Mouse (Mus musculus): ENCODE measurements at regions not wholly inside any gene's neighbourhood (a gene's known extent, or its start where the extent isn't known, plus 50 kb on each side); places are given as distances from the start of the nearest gene placed in this dataset.
A peak's percentile ranks its signal among the peaks of the same experiment; 100 is the strongest.

GRCm38 (mm10) chr15:88451241-88451640 is 148.9 kb upstream of the Zdhhc25 start:
- H3K36me3 ChIP-seq (ENCODE audit: control insufficient read depth in 1 of 2, insufficient read depth in 2 of 2, low read length in 2 of 2): no peaks in the 10 kb centered on the region
- no peak for TF ChIP-seq ETS1 (IDR thresholded peaks at IDR 0.05; ENCODE audit: low read depth, low read length)
- TF ChIP-seq MAZ (IDR thresholded peaks at IDR 0.05; ENCODE audit: low read depth, low read length): no peak
- TF ChIP-seq EP300 (IDR thresholded peaks at IDR 0.05; ENCODE audit: low read depth in 1 of 2, low read length in 2 of 2): no peak
- H3K27ac ChIP-seq (ENCODE audit: control insufficient read depth, low read depth, low read length): no peak overlapping the region
- no peaks in the 10 kb centered on the region for H3K27me3 ChIP-seq (ENCODE audit: control insufficient read depth in 1 of 2, insufficient read depth in 2 of 2, low read length in 2 of 2)
- H3K4me1 ChIP-seq (ENCODE audit: control insufficient read depth in 1 of 2, insufficient read depth in 2 of 2, low read length in 2 of 2): no peaks in the 10 kb centered on the region
- no peaks in the 10 kb centered on the region for H3K79me2 ChIP-seq (ENCODE audit: control insufficient read depth, insufficient read depth, low read length, poor library complexity)
- H3K4me3 ChIP-seq (ENCODE audit: control insufficient read depth in 1 of 2, insufficient read depth in 1 of 2, low read depth in 2 of 2, low read length in 2 of 2): no peak overlapping the region
- H3K9me3 ChIP-seq (replicated peaks; ENCODE audit: insufficient read depth, low read length): no peaks in the 10 kb centered on the region
- DNase-seq (ENCODE audit: low read depth, low spot score): no peak
- H3K9ac ChIP-seq (ENCODE audit: control insufficient read depth, low read depth, low read length, poor library complexity, severe bottlenecking): no peak overlapping the region

GRCm38 (mm10) chr15:88468107-88468506 is 132.0 kb upstream of the Zdhhc25 start:
- DNase-seq (ENCODE audit: low read depth, low spot score): no peak
- Histone ChIP-seq H3K4me1 (ENCODE audit: control insufficient read depth in 1 of 2, insufficient read depth in 2 of 2, low read length in 2 of 2) (no peaks in the 10 kb centered on the region), H3K9me3 (replicated peaks; ENCODE audit: insufficient read depth, low read length) (no peaks in the 10 kb centered on the region), H3K36me3 (ENCODE audit: control insufficient read depth in 1 of 2, insufficient read depth in 2 of 2, low read length in 2 of 2) (no peaks in the 10 kb centered on the region), H3K79me2 (ENCODE audit: control insufficient read depth, insufficient read depth, low read length, poor library complexity) (no peaks in the 10 kb centered on the region), H3K9ac (ENCODE audit: control insufficient read depth, low read depth, low read length, poor library complexity, severe bottlenecking) (no peak overlapping the region), H3K27me3 (ENCODE audit: control insufficient read depth in 1 of 2, insufficient read depth in 2 of 2, low read length in 2 of 2) (no peaks in the 10 kb centered on the region), H3K27ac (ENCODE audit: control insufficient read depth, low read depth, low read length) (no peak overlapping the region), H3K4me3 (ENCODE audit: control insufficient read depth in 1 of 2, insufficient read depth in 1 of 2, low read depth in 2 of 2, low read length in 2 of 2) (no peak overlapping the region)
- TF ChIP-seq TBP (IDR thresholded peaks at IDR 0.05; ENCODE audit: low read depth, low read length) (no peak), GATA1 (IDR thresholded peaks at IDR 0.05; ENCODE audit: low read depth, low read length) (no peak), ZMIZ1 (IDR thresholded peaks at IDR 0.05; ENCODE audit: low read depth, low read length) (no peak), NELFE (IDR thresholded peaks at IDR 0.05; ENCODE audit: low read depth, low read length) (no peak), MYB (IDR thresholded peaks at IDR 0.05; ENCODE audit: low read depth, low read length) (no peak), POLR2A (IDR thresholded peaks at IDR 0.05; ENCODE audit: control insufficient read depth in 1 of 2, insufficient read depth in 1 of 2, low read depth in 1 of 2, low read length in 2 of 2, poor library complexity in 1 of 2) (no peak), CTCF (IDR thresholded peaks at IDR 0.05 in 2 of 3, conservative IDR thresholded peaks at IDR 0.05 in 1 of 3; ENCODE audit: control insufficient read depth in 1 of 3, insufficient read depth in 1 of 3, low read depth in 2 of 3, low read length in 3 of 3, poor library complexity in 1 of 3, severe bottlenecking in 1 of 3) (no peak), TAL1 (IDR thresholded peaks at IDR 0.05; ENCODE audit: low read length) (no peak), HCFC1 (IDR thresholded peaks at IDR 0.05; ENCODE audit: low read depth, low read length) (no peak)

GRCm38 (mm10) chr15:88468810-88469209 is 131.3 kb upstream of the Zdhhc25 start:
- TF ChIP-seq ELF1 (IDR thresholded peaks at IDR 0.05; ENCODE audit: low read depth, low read length): no peak
- no peak for TF ChIP-seq CHD2 (IDR thresholded peaks at IDR 0.05; ENCODE audit: low read length)
- peak in 1 of 3 experiments; percentile 28; a peak in 2 of 6 replicates for TF ChIP-seq CTCF (IDR thresholded peaks at IDR 0.05 in 2 of 3, conservative IDR thresholded peaks at IDR 0.05 in 1 of 3; ENCODE audit: control insufficient read depth in 1 of 3, insufficient read depth in 1 of 3, low read depth in 2 of 3, low read length in 3 of 3, poor library complexity in 1 of 3, severe bottlenecking in 1 of 3)
- TF ChIP-seq UBTF (IDR thresholded peaks at IDR 0.05; ENCODE audit: borderline replicate concordance, insufficient read depth, low read depth, low read length): no peak
- no peak for TF ChIP-seq BHLHE40 (IDR thresholded peaks at IDR 0.05; ENCODE audit: borderline replicate concordance, low read depth, low read length)
- TF ChIP-seq HCFC1 (IDR thresholded peaks at IDR 0.05; ENCODE audit: low read depth, low read length): no peak
- no peak for TF ChIP-seq MXI1 (IDR thresholded peaks at IDR 0.05; ENCODE audit: low read depth, low read length)
- no peak for TF ChIP-seq EP300 (IDR thresholded peaks at IDR 0.05; ENCODE audit: low read depth in 1 of 2, low read length in 2 of 2)
- no peak for TF ChIP-seq POLR2AphosphoS5 (IDR thresholded peaks at IDR 0.05; ENCODE audit: borderline replicate concordance, low read depth, low read length)
- no peak for TF ChIP-seq SMC3 (IDR thresholded peaks at IDR 0.05; ENCODE audit: low read depth, low read length)
- TF ChIP-seq MAZ (IDR thresholded peaks at IDR 0.05; ENCODE audit: low read depth, low read length): no peak
- peak; percentile 5; the same call in 1 of the 2 replicates for TF ChIP-seq RAD21 (IDR thresholded peaks at IDR 0.05; ENCODE audit: low read depth, low read length)
- no peak for TF ChIP-seq ETS1 (IDR thresholded peaks at IDR 0.05; ENCODE audit: low read depth, low read length)
- TF ChIP-seq MYB (IDR thresholded peaks at IDR 0.05; ENCODE audit: low read depth, low read length): no peak
- no peak for TF ChIP-seq JUND (IDR thresholded peaks at IDR 0.05; ENCODE audit: low read depth, low read length)
- no peak for TF ChIP-seq MAX (IDR thresholded peaks at IDR 0.05; ENCODE audit: low read length)
- Histone ChIP-seq H3K27ac (ENCODE audit: control insufficient read depth, low read depth, low read length) (no peak overlapping the region), H3K79me2 (ENCODE audit: control insufficient read depth, insufficient read depth, low read length, poor library complexity) (no peaks in the 10 kb centered on the region), H3K4me1 (ENCODE audit: control insufficient read depth in 1 of 2, insufficient read depth in 2 of 2, low read length in 2 of 2) (no peaks in the 10 kb centered on the region), H3K36me3 (ENCODE audit: control insufficient read depth in 1 of 2, insufficient read depth in 2 of 2, low read length in 2 of 2) (no peaks in the 10 kb centered on the region), H3K27me3 (ENCODE audit: control insufficient read depth in 1 of 2, insufficient read depth in 2 of 2, low read length in 2 of 2) (no peaks in the 10 kb centered on the region), H3K9me3 (replicated peaks; ENCODE audit: insufficient read depth, low read length) (no peaks in the 10 kb centered on the region), H3K9ac (ENCODE audit: control insufficient read depth, low read depth, low read length, poor library complexity, severe bottlenecking) (no peak overlapping the region), H3K4me3 (ENCODE audit: control insufficient read depth in 1 of 2, insufficient read depth in 1 of 2, low read depth in 2 of 2, low read length in 2 of 2) (no peak overlapping the region)
- DNase-seq (ENCODE audit: low read depth, low spot score): peak; percentile 4
